Mouse (Mus musculus): Measurements from ENCODE around the gene Rnd1. TPM values are rescaled to one million over a fixed set of nuclear protein-coding genes. Genes with fewer than 3 reads are reported as not detected.

The Rnd1 gene
- total RNA-seq, 2 experiments from 2014 or later, result 1.9 to 2.3 TPM

Other genes starting within 250 kb of the Rnd1 start
- not detected for gene Olfr282, start 246.2 kb downstream of the Rnd1 start, total RNA-seq (2021)
- gene Olfr281, start 224.9 kb downstream of the Rnd1 start, total RNA-seq (2021), result not detected
- gene OR5BS1P, start 207.6 kb downstream of the Rnd1 start, total RNA-seq (2021), result not detected
- gene Lalba, start 194.7 kb downstream of the Rnd1 start, total RNA-seq (2021), result under 1 TPM in 1 of 2 experiments, not detected in 1; 0.39 TPM
- gene Olfr279, start 185.1 kb downstream of the Rnd1 start, total RNA-seq (2021), result not detected
- gene Kansl2, start 143.2 kb downstream of the Rnd1 start, total RNA-seq (2021), result 10 to 100 TPM; 64.8 to 77.9 TPM
- gene Ccnt1, start 106.5 kb downstream of the Rnd1 start, total RNA-seq (2021), result 10 to 100 TPM; 41.5 to 50.0 TPM
- gene 4930415O20Rik, start 106.5 kb downstream of the Rnd1 start, total RNA-seq (2021), result 1 to 10 TPM in 1 of 2 experiments, under 1 TPM in 1; 0.58 to 1.2 TPM
- 100 to 1,000 TPM in 1 of 2 experiments, 10 to 100 TPM in 1; 83.5 to 101 TPM for gene Adcy6, start 67.4 kb downstream of the Rnd1 start, total RNA-seq (2021)
- 10 to 100 TPM; 12.6 to 18.8 TPM for gene Cacnb3, start 46.6 kb downstream of the Rnd1 start, total RNA-seq (2021)
- gene Ddx23, start 14.6 kb downstream of the Rnd1 start, total RNA-seq (2021), result 10 to 100 TPM; 55.5 to 72.4 TPM
- under 1 TPM; 0.61 to 0.63 TPM for gene Ccdc65, start 30.7 kb upstream of the Rnd1 start, total RNA-seq (2021)
- 10 to 100 TPM in 1 of 2 experiments, 1 to 10 TPM in 1; 8.8 to 11.9 TPM for gene Fkbp11, start 50.7 kb upstream of the Rnd1 start, total RNA-seq (2021)
- gene Arf3, start 85.8 kb upstream of the Rnd1 start, total RNA-seq (2021), result 10 to 100 TPM; 92.4 to 94.7 TPM
- 1 to 10 TPM in 1 of 2 experiments, under 1 TPM in 1; 0.96 to 1.1 TPM for gene Wnt10b, start 100.7 kb upstream of the Rnd1 start, total RNA-seq (2021)
- under 1 TPM in 1 of 2 experiments, not detected in 1; 0.12 TPM for gene Wnt1, start 112.4 kb upstream of the Rnd1 start, total RNA-seq (2021)
- gene Ddn, start 132.0 kb upstream of the Rnd1 start, total RNA-seq (2021), result under 1 TPM; 0.09 to 0.21 TPM
- gene Prkag1, start 154.1 kb upstream of the Rnd1 start, total RNA-seq (2021), result 10 to 100 TPM; 65.7 to 71.5 TPM
- gene Kmt2d, start 193.7 kb upstream of the Rnd1 start, total RNA-seq (2021), result 10 to 100 TPM; 47.5 to 64.2 TPM
- 1 to 10 TPM; 2.6 to 4.5 TPM for gene Rhebl1, start 217.1 kb upstream of the Rnd1 start, total RNA-seq (2021)
- gene Dhh, start 221.1 kb upstream of the Rnd1 start, total RNA-seq (2021), result 1 to 10 TPM; 2.6 to 3.2 TPM
- 10 to 100 TPM; 17.7 to 27.7 TPM for gene Lmbr1l, start 240.8 kb upstream of the Rnd1 start, total RNA-seq (2021)

Data from adrenal gland, postnatal 10 days (tissue).